Mouse (Mus musculus): ENCODE measurements at regions not wholly inside any gene's neighbourhood (a gene's known extent, or its start where the extent isn't known, plus 50 kb on each side); places are given as distances from the start of the nearest gene placed in this dataset.
A peak's percentile ranks its signal among the peaks of the same experiment; 100 is the strongest.

GRCm38 (mm10) chr4:31569687-31570086 is 394.2 kb upstream of the Map3k7 start:
- WGBS, result 86% methylated on average over 1 of the region's 1 CpGs
- H3K27ac ChIP-seq (replicated peaks), result no peak overlapping the region
- peaks cover 26% of the 10 kb centered on the region; the same call in 1 of the 2 replicates for H3K27me3 ChIP-seq (replicated peaks; ENCODE audit: low read depth, poor library complexity, severe bottlenecking)
- no peak overlapping the region for H3K4me3 ChIP-seq
- H3K9me3 ChIP-seq, result no peaks in the 10 kb centered on the region
- no peak for DNase-seq (ENCODE audit: low spot score)
- no peaks in the 10 kb centered on the region for H3K36me3 ChIP-seq (replicated peaks)
- peaks cover 10% of the 10 kb centered on the region for H3K4me1 ChIP-seq

- DNase-seq (ENCODE audit: low spot score), result no peak
- no peaks in the 10 kb centered on the region; the same call in 1 of the 2 replicates for H3K4me1 ChIP-seq
- no peak overlapping the region for H3K4me3 ChIP-seq
- no peaks in the 10 kb centered on the region for H3K27me3 ChIP-seq (replicated peaks; ENCODE audit: low read depth, poor library complexity, severe bottlenecking)
- H3K9me3 ChIP-seq, result no peaks in the 10 kb centered on the region
- H3K36me3 ChIP-seq (replicated peaks), result no peaks in the 10 kb centered on the region
- 63% methylated on average over 4 of the region's 4 CpGs for WGBS
- no peak overlapping the region for H3K27ac ChIP-seq (replicated peaks)
Measured at GRCm38 (mm10) chr4:31576982-31577579, 386.8 kb upstream of the Map3k7 start.

DNA sequence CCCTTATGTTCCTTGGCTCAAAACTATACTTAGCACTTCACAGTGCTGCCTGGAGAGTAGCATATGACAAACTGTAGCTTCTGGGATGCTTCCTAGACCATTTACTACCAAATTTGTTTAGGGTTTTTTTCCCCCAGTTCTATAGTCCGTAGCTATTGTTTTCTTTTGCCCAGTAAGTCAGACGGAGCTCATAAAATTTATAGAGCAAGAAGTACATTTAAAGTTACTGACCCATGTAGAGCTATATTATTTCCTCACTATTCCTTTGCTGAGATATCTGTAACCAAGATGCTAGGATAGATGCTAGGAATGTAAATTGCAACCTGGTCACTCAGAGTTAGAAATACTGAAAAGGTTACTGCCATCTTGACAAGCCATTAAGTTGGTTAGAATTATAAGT is 380.4 kb upstream of the Map3k7 start:
- 86% methylated on average over 2 of the region's 2 CpGs for WGBS
- Histone ChIP-seq H3K4me3 (no peak overlapping the region), H3K9me3 (no peaks in the 10 kb centered on the region), H3K27ac (replicated peaks) (no peak overlapping the region), H3K4me1 (no peaks in the 10 kb centered on the region), H3K36me3 (replicated peaks) (no peaks in the 10 kb centered on the region), H3K27me3 (replicated peaks; ENCODE audit: low read depth, poor library complexity, severe bottlenecking) (no peaks in the 10 kb centered on the region)
- no peak for DNase-seq (ENCODE audit: low spot score)

DNA sequence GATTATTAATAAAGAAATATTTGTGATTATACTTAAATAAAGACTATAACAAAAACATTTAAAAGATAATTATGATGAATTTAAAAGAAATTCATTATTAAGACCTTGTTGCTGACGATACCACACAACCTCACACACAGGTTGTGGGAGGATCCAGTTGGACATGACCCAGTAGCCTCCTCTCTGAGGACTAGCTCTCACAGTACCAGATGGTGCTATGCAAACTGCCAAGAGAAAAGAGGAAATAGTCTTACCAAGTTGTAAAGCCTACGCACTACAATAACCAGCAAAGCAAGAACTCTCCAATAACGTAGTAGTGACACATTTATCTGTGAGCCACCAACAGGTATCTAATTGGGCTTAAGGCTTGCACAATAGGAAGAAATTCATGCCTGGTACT is 379.7 kb upstream of the Map3k7 start:
- H3K4me3 ChIP-seq, result no peak overlapping the region
- H3K27ac ChIP-seq (replicated peaks), result no peak overlapping the region
- H3K36me3 ChIP-seq (replicated peaks), result no peaks in the 10 kb centered on the region
- no peaks in the 10 kb centered on the region for H3K27me3 ChIP-seq (replicated peaks; ENCODE audit: low read depth, poor library complexity, severe bottlenecking)
- H3K9me3 ChIP-seq, result no peaks in the 10 kb centered on the region
- no peak for DNase-seq (ENCODE audit: low spot score)
- 93% methylated on average over 3 of the region's 3 CpGs for WGBS
- H3K4me1 ChIP-seq, result no peaks in the 10 kb centered on the region

GRCm38 (mm10) chr4:31594089-31594488 is 369.8 kb upstream of the Map3k7 start:
- 97% methylated on average over 1 of the region's 1 CpGs for WGBS
- no peaks in the 10 kb centered on the region for H3K4me1 ChIP-seq

DNA sequence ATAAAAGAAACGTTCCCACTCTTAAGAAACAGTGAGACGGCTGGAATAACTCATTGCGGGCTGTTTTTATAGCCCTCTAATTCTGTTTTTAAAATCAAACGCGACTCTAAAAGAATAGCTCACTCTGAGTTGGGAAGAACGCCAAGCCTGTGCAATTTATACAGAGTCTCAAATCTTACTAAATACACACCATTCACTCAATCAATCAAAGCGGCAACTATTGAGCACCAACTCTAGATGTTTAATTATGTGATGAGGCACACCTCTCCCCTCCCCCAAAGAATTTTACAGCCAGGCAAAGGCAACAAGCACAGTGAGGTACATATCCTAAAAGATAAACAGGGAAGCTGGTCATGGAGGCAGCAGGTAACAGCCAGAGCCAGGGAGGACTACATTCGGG is 362.4 kb upstream of the Map3k7 start:
- Histone ChIP-seq H3K4me3 (no peak overlapping the region), H3K9me3 (no peaks in the 10 kb centered on the region), H3K36me3 (replicated peaks) (no peaks in the 10 kb centered on the region), H3K27ac (replicated peaks) (no peak overlapping the region), H3K27me3 (replicated peaks; ENCODE audit: low read depth, poor library complexity, severe bottlenecking) (no peaks in the 10 kb centered on the region), H3K4me1 (no peaks in the 10 kb centered on the region)
- DNase-seq (ENCODE audit: low spot score), result no peak
- 88% methylated on average over 8 of the region's 8 CpGs for WGBS

More at GRCm38 (mm10) chr4:31594089-31594488, 369.8 kb upstream of the Map3k7 start:
- no peaks in the 10 kb centered on the region for H3K9me3 ChIP-seq
- no peak overlapping the region for H3K4me3 ChIP-seq
- no peaks in the 10 kb centered on the region for H3K36me3 ChIP-seq (replicated peaks)
- no peak overlapping the region for H3K27ac ChIP-seq (replicated peaks)
- no peak for DNase-seq (ENCODE audit: low spot score)
- H3K27me3 ChIP-seq (replicated peaks; ENCODE audit: low read depth, poor library complexity, severe bottlenecking), result no peaks in the 10 kb centered on the region

DNA sequence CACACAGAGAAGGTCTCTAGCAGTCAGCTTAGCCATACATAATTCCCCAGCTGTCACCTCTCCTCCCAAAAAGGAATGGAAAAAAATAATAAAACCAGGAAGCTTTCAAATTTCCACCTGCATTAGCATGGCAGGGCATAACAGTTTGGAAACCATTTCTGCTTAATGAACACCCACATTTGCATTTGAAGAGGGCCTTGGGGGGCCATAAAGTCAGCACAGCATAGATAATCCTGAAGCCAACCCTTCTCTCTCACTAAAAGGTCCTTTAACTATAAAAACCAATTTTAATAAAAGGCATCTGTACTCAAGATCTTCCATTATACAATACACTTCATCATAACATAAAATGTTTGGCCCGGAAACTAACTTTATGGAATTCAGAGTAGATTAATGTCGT is 360.1 kb upstream of the Map3k7 start:
- Histone ChIP-seq H3K27me3 (replicated peaks; ENCODE audit: low read depth, poor library complexity, severe bottlenecking) (no peaks in the 10 kb centered on the region), H3K4me1 (no peaks in the 10 kb centered on the region), H3K27ac (replicated peaks) (no peak overlapping the region), H3K36me3 (replicated peaks) (no peaks in the 10 kb centered on the region), H3K4me3 (no peak overlapping the region), H3K9me3 (0 out of 2 replicates have a peak, but pooled peaks cover 2% of the 10 kb centered on the region)
- WGBS, result 96% methylated on average over 2 of the region's 2 CpGs
- no peak for DNase-seq (ENCODE audit: low spot score)

GRCm38 (mm10) chr4:31608811-31609210 is 355.1 kb upstream of the Map3k7 start:
- 84% methylated on average over 8 of the region's 8 CpGs for WGBS
- H3K27ac ChIP-seq (replicated peaks), result no peak overlapping the region
- DNase-seq (ENCODE audit: low spot score), result no peak
- H3K27me3 ChIP-seq (replicated peaks; ENCODE audit: low read depth, poor library complexity, severe bottlenecking), result no peaks in the 10 kb centered on the region
- peaks cover 23% of the 10 kb centered on the region for H3K4me1 ChIP-seq
- H3K4me3 ChIP-seq, result no peak overlapping the region
- 0 out of 2 replicates have a peak, but pooled peaks cover 2% of the 10 kb centered on the region for H3K9me3 ChIP-seq
- H3K36me3 ChIP-seq (replicated peaks), result no peaks in the 10 kb centered on the region

GRCm38 (mm10) chr4:31609559-31609958 is 354.3 kb upstream of the Map3k7 start:
- Histone ChIP-seq H3K4me1 (peaks cover 23% of the 10 kb centered on the region), H3K9me3 (0 out of 2 replicates have a peak, but pooled peaks cover 2% of the 10 kb centered on the region), H3K4me3 (no peak overlapping the region), H3K36me3 (replicated peaks) (no peaks in the 10 kb centered on the region), H3K27me3 (replicated peaks; ENCODE audit: low read depth, poor library complexity, severe bottlenecking) (no peaks in the 10 kb centered on the region), H3K27ac (replicated peaks) (no peak overlapping the region)
- no peak for DNase-seq (ENCODE audit: low spot score)
- 73% methylated on average over 6 of the region's 6 CpGs for WGBS

DNA sequence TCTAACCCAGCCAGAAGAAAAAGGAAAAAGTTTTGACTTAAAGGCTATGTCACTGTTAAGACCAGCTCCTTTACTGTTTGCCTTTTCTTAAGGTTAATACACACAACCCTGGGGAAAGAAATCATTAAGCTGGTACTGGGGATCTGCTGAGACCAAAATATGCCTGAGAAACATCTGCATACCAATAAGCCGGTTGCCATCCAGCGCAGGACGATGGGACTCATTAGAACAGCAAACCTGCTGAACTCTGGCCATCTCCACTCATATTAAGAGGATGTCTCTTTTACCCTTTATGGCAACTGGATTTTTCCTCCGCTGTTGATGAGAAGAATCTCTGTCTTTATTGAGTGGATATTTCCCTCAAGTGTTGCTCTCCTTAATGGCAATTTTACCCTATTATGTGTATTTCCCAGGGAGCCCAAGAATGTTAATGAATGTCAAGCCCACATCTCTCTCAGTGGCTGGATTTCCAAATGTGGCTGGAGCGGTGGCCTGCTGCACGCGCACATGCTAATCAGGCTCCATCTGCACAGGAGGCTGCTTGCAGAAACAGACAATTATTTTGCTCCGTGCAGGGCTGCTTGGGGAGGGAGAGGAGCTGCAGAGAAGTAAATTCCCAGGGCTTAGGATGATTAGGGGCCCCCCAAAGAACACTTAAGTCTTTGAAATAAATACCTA is 351.6 kb upstream of the Map3k7 start:
- H3K27me3 ChIP-seq (replicated peaks; ENCODE audit: low read depth, poor library complexity, severe bottlenecking), result no peaks in the 10 kb centered on the region
- H3K27ac ChIP-seq (replicated peaks), result peak overlapping the region; percentile 79
- H3K4me1 ChIP-seq, result peaks cover 23% of the 10 kb centered on the region
- WGBS, result 25% methylated on average over 8 of the region's 8 CpGs
- H3K9me3 ChIP-seq, result 0 out of 2 replicates have a peak, but pooled peaks cover 2% of the 10 kb centered on the region
- peak; percentile 67 for DNase-seq (ENCODE audit: low spot score)
- H3K4me3 ChIP-seq, result no peak overlapping the region
- no peaks in the 10 kb centered on the region for H3K36me3 ChIP-seq (replicated peaks)

DNA sequence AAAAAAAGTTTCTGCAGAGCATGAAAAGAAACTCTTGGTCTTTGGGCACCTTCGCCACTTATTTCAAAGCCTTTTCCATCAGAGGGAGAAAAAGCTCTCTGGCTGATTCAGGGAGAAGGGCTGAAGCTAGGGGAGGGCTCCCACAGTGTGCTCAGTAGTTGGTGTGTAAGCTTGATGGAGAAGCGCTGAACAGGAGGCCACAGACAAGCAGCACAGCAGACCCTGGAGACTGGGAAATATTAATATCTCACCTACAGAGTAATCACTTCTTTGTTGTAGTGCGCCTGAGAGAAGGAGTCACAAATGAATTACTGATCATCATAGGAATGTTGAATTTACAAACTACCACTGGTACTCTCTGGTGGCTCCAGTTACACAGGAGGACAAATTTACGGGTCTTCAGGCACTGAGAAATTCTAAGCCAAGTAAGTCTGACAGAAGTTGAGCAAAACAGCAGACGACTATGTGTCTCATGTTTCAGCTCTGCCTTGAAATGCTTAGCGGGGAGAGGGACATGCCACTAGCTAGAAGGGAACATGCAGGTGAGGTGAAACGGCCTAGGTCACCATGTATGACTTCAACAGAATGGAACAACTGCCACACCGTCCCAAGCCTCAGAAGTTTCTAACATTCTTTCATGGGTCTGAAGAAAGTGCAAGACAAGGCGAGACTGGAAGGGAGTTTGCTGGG is 350.9 kb upstream of the Map3k7 start:
- peak; percentile 25 for DNase-seq (ENCODE audit: low spot score)
- H3K4me3 ChIP-seq, result 0 out of 2 replicates have a peak overlapping the region, but pooled peaks have one; percentile 13
- no peaks in the 10 kb centered on the region for H3K27me3 ChIP-seq (replicated peaks; ENCODE audit: low read depth, poor library complexity, severe bottlenecking)
- H3K27ac ChIP-seq (replicated peaks), result peak overlapping the region; percentile 79
- no peaks in the 10 kb centered on the region for H3K36me3 ChIP-seq (replicated peaks)
- WGBS, result 45% methylated on average over 9 of the region's 9 CpGs
- H3K4me1 ChIP-seq, result peaks cover 25% of the 10 kb centered on the region
- H3K9me3 ChIP-seq, result 0 out of 2 replicates have a peak, but pooled peaks cover under 1% of the 10 kb centered on the region

GRCm38 (mm10) chr4:31617572-31617971 is 346.3 kb upstream of the Map3k7 start:
- Histone ChIP-seq H3K9me3 (no peaks in the 10 kb centered on the region), H3K4me3 (no peak overlapping the region), H3K27ac (replicated peaks) (no peak overlapping the region), H3K4me1 (peaks cover 18% of the 10 kb centered on the region), H3K27me3 (replicated peaks; ENCODE audit: low read depth, poor library complexity, severe bottlenecking) (no peaks in the 10 kb centered on the region; the same call in 1 of the 2 replicates), H3K36me3 (replicated peaks) (no peaks in the 10 kb centered on the region)
- 81% methylated on average over 7 of the region's 7 CpGs for WGBS
- no peak for DNase-seq (ENCODE audit: low spot score)
